Mouse (Mus musculus): ENCODE data around the gene Tspan11. TPM values are rescaled to one million over a fixed set of nuclear protein-coding genes. Genes with fewer than 3 reads are reported as not detected.

Tspan11 gene
- polyA plus RNA-seq, 1 experiment: 5.3 TPM

DNA sequence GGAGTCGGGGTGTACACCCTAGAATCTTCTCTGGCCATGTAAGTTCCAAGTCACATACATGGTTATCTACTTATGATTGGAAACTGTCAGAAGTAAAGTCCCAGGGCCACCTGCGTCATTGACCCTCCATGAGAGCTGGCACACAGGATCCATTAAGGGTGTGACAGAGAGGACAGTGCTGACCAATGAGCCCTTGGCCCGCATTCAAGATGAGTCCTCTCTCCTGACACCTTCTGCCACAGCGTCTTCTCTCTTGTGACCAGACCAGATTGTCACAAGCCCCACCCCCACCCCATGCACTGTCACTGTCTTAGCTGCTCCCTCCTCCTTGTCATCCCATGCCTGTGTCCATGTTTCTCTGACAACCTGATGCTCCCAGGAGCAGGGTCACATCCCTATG is 115.3 kb downstream of the Tspan11 start:
- peaks cover 2% of the 10 kb centered on the region for H3K4me1 ChIP-seq (ENCODE audit: control insufficient read depth, insufficient read depth, low read length)
- H3K27ac ChIP-seq (ENCODE audit: insufficient read depth, low read length): no peak overlapping the region
- no peak for TF ChIP-seq POLR2A (IDR thresholded peaks at IDR 0.05; ENCODE audit: extremely low read depth, insufficient read depth, low read length)
- no peak for TF ChIP-seq CTCF (IDR thresholded peaks at IDR 0.05; ENCODE audit: extremely low read depth, insufficient read depth, low read length)
- H3K4me3 ChIP-seq (ENCODE audit: insufficient read depth, low read length): no peak overlapping the region

DNA sequence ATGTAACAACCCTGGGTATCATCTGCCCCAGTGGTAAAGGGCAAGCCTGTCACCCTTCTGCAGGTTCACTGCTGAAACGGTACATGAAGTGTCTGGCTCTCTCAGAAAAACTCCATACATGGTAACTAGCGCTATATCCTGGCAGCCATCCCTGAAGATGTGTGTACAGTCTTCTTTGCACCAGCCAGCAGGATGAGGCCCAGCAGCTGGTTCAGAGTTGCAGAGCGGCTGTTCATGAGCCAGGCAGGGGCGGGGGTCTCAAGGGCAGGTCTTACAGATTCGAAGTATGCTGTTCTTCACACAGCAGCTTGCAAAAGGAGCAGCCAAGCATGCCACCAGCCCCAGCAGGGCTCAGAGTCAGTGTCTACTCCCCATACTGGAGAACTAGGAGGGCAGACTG is 116.2 kb downstream of the Tspan11 start:
- no peak overlapping the region for H3K27ac ChIP-seq (ENCODE audit: insufficient read depth, low read length)
- TF ChIP-seq CTCF (IDR thresholded peaks at IDR 0.05; ENCODE audit: extremely low read depth, insufficient read depth, low read length): no peak
- peaks cover 4% of the 10 kb centered on the region for H3K4me1 ChIP-seq (ENCODE audit: control insufficient read depth, insufficient read depth, low read length)
- no peak overlapping the region for H3K4me3 ChIP-seq (ENCODE audit: insufficient read depth, low read length)

Other genes with a start within 250 kb of the Tspan11 start
- 67.5 and 67.6 TPM in 2 replicates for gene Prmt8, start 118.1 kb upstream of the Tspan11 start, polyA plus RNA-seq (2012; rRNA removed)